Mouse (Mus musculus) stomach, postnatal 0 days (tissue): ENCODE data around the gene Flg. TPM values are rescaled to one million over a fixed set of nuclear protein-coding genes. Genes with fewer than 3 reads are reported as not detected.
A peak's percentile ranks its signal among the peaks of the same experiment; 100 is the strongest.

Source experiments
- ATAC-seq: fragments of 200-750 bp; cut with Nextera tagmentation; 2 replicates; pipeline ENCODE4 v1.8.0; 2017; ENCODE audit not compliant: low FRiP score, low TSS enrichment
- DNase-seq: peaks from one replicate; pipeline ENCODE4 v3.0.0-alpha.2; 2016; ENCODE audit warnings: low spot score
- H3K27ac ChIP-seq: fragments of 300-500 bp; sonication (generic); replicated peaks from 2 replicates; pipeline ENCODE4 v1.5.1; 2014; ENCODE audit warnings: mild to moderate bottlenecking, control low read depth
- H3K27me3 ChIP-seq: fragments of 300-500 bp; sonication (generic); 2 replicates; pipeline ENCODE4 v1.6.1; 2014; ENCODE audit warnings: low read length; ENCODE audit not compliant: control insufficient read depth, insufficient read depth
- H3K36me3 ChIP-seq: fragments of 300-500 bp; sonication (generic); 2 replicates; pipeline ENCODE4 v1.6.1; 2014; ENCODE audit warnings: low read length, mixed read lengths; ENCODE audit not compliant: control insufficient read depth, insufficient read depth
- H3K4me1 ChIP-seq: fragments of 300-500 bp; sonication (generic); replicated peaks from 2 replicates; pipeline ENCODE4 v1.6.1; 2014; ENCODE audit warnings: antibody characterized with exemption; ENCODE audit not compliant: control insufficient read depth, insufficient read depth
- H3K4me2 ChIP-seq: fragments of 300-500 bp; sonication (generic); replicated peaks from 2 replicates; pipeline ENCODE4 v1.6.1; 2014; ENCODE audit warnings: low read depth, mild to moderate bottlenecking, control low read depth, moderate library complexity
- H3K4me3 ChIP-seq: fragments of 300-500 bp; sonication (generic); 2 replicates; pipeline ENCODE4 v1.5.1; 2014; ENCODE audit warnings: low read depth, low read length, control low read depth
- H3K9ac ChIP-seq: fragments of 300-500 bp; sonication (generic); 2 replicates; pipeline ENCODE4 v1.6.1; 2014; ENCODE audit warnings: mild to moderate bottlenecking, low read length, control low read depth, mixed read lengths
- H3K9me3 ChIP-seq: fragments of 300-500 bp; sonication (generic); 2 replicates; pipeline ENCODE4 v1.6.1; 2016; ENCODE audit warnings: low read length; ENCODE audit not compliant: control insufficient read depth
- CTCF ChIP-seq: IDR thresholded peaks from 2 replicates; pipeline ENCODE4 v1.5.1; 2016; ENCODE audit warnings: antibody characterized with exemption, low read depth, mild to moderate bottlenecking, moderate library complexity
- EP300 ChIP-seq: optimal IDR thresholded peaks from 2 replicates; pipeline ENCODE3; 2016; ENCODE audit warnings: antibody characterized with exemption
- WGBS: fragments of 180-500 bp; shearing (Covaris S2); extraction: QIAGEN DNeasy Blood & Tissue Kit; methylation state at CpG from one replicate; pipeline ENCODE4 v1.1.7; 2014; 5-methylcytosine and 5-hydroxymethylcytosine counted together
- polyA plus RNA-seq: library from polyadenylated mRNA; unstranded; fragments of >200 nt; fragmentation: Nextera tagmentation; extraction: Ambion mirVana; gene quantifications from 2 replicates; pipeline ENCODE4 v1.2.1, GENCODE M21; 2015

Flg gene
- 551 and 597 TPM in 2 replicates for polyA plus RNA-seq

DNA sequence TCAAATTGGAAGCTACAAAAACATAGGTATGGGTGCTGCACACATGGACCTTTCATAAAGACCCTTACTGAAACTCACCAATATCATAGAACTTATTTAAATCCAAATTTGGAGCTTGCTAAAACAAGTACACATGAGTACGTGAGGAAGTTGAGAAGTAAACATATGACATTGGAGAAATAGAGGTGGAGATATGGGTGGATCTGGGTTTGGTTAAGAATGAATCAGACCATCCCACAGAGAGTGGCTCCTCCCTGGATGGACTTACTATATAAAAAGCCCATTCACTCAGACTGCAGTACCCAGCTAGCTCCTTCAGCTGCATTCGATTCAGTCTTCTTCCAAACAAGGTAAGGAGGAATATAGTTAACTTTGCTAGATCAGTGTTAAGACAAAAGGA, at the start of gene Flg:
Gene Flg (plus strand): TSS at position 301 of the 400 bp plus-strand sequence.
- no peaks in the 10 kb centered on the region for H3K36me3 ChIP-seq
- no peaks in the 10 kb centered on the region for H3K9me3 ChIP-seq
- no peak for TF ChIP-seq EP300
- no peak for TF ChIP-seq CTCF
- H3K27ac ChIP-seq, result no peak within 1 kb of the TSS
- no peak within 1 kb of the TSS for H3K9ac ChIP-seq
- DNase-seq, result no peak
- no peaks in the 10 kb centered on the region for H3K4me1 ChIP-seq
- 65% methylated on average over 2 of the region's 2 CpGs for WGBS
- no peak for ATAC-seq
- H3K4me2 ChIP-seq, result no peak within 1 kb of the TSS
- H3K4me3 ChIP-seq, result no peak within 1 kb of the TSS
- no peaks in the 10 kb centered on the region for H3K27me3 ChIP-seq

DNA sequence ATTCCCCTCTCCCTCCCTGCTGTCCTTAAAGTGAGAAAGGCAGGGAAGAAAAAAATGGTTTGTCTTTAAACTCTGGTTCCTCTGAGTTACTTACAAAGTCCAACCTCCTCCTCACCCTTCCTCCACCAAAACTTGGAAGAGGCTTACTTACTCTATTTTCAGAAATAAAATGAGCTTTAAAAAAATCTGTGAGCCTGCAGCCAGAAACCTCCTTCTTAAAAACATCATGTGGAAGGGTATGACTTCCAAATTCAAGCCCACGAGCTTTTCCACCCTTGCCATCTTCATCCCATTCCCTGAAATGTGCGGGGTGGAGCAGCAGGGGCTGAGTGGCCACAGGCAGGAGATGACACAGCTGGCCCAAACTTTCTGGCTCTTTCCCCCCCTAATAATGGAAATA, 24.2 kb downstream of the Flg start:
- WGBS, result 69% methylated on average over 2 of the region's 2 CpGs
- ATAC-seq (no peak), DNase-seq (no peak)
- Histone ChIP-seq H3K27ac (no peak overlapping the region), H3K9me3 (no peaks in the 10 kb centered on the region), H3K36me3 (no peaks in the 10 kb centered on the region), H3K27me3 (no peaks in the 10 kb centered on the region), H3K4me1 (no peaks in the 10 kb centered on the region), H3K4me3 (no peak overlapping the region), H3K9ac (no peak overlapping the region), H3K4me2 (no peak overlapping the region)
- no peak for TF ChIP-seq EP300
- TF ChIP-seq CTCF, result no peak

DNA sequence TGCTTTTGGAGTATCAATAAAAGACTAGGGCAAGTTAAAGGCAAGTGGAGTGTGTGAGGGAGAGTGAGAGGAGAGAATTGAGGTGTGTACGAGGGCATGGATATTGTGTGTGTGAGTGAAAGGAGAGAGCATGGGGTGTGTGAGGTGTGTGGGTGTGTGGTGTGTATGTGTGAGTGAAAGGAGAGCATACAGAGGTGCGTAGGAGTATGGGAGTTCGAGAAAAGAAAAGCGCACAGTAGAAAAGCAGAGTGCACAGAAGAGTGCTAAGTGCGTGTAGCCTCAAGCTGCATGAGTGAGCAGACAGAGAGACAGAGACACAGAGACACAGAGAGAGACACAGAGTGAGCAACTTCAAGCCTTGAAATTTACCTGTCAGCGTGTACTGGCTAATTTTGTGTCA, 26.5 kb downstream of the Flg start:
- Histone ChIP-seq H3K36me3 (no peaks in the 10 kb centered on the region), H3K27ac (no peak overlapping the region), H3K4me1 (no peaks in the 10 kb centered on the region), H3K27me3 (no peaks in the 10 kb centered on the region), H3K4me2 (no peak overlapping the region), H3K9me3 (no peaks in the 10 kb centered on the region), H3K9ac (no peak overlapping the region), H3K4me3 (no peak overlapping the region)
- 76% methylated on average over 6 of the region's 6 CpGs for WGBS
- ATAC-seq (no peak), DNase-seq (no peak)
- TF ChIP-seq EP300 (no peak), CTCF (no peak)

DNA sequence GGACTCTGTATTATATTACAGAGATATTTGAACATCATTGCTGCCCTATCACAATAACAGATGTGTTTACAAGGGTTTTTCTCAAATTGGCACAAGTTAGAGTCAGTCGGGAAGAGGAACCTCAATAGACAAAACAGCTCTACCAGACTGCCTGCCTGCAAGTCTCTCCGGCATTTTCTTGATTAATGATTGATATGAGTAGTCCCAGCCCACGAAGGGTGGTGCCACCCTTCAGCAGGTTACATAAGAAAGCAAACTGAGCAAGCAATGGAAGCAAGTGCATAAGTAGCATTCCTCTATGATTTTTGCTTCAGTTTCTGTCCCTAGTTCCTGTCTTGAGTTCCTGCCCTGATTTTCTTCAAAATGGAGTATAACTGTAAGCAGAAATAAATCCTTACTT, 28.6 kb downstream of the Flg start:
- Histone ChIP-seq H3K36me3 (no peaks in the 10 kb centered on the region), H3K27ac (no peak overlapping the region), H3K4me2 (no peak overlapping the region), H3K9me3 (no peaks in the 10 kb centered on the region), H3K4me3 (no peak overlapping the region), H3K9ac (no peak overlapping the region), H3K27me3 (no peaks in the 10 kb centered on the region), H3K4me1 (no peaks in the 10 kb centered on the region)
- WGBS, result 43% methylated on average over 3 of the region's 3 CpGs
- DNase-seq (no peak), ATAC-seq (no peak)
- TF ChIP-seq CTCF, result no peak
- no peak for TF ChIP-seq EP300

DNA sequence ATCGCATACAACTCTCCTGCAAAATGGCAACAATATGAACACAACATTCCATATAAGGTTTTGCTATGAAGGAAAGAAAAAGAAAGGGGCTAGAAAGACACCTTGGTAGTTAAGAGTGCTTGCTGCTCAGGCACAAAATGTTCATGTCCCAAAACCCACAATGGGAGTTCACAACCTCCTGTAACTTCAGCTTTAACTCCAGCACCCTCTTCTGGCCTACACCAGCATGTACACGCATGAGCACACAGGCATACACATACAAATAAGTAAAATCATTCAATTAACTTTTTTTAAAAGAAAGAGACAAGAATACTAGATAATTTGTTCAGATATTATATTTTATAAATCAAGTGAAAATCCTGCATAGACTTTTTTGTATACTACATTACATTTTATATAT, 32.8 kb downstream of the Flg start:
- Histone ChIP-seq H3K27ac (no peak overlapping the region), H3K4me2 (no peak overlapping the region), H3K36me3 (no peaks in the 10 kb centered on the region), H3K4me1 (no peaks in the 10 kb centered on the region), H3K4me3 (no peak overlapping the region), H3K9me3 (no peaks in the 10 kb centered on the region), H3K27me3 (no peaks in the 10 kb centered on the region), H3K9ac (no peak overlapping the region)
- ATAC-seq (no peak), DNase-seq (no peak)
- WGBS, result 85% methylated on average over 2 of the region's 2 CpGs
- peak; percentile 67 for TF ChIP-seq CTCF
- no peak for TF ChIP-seq EP300

DNA sequence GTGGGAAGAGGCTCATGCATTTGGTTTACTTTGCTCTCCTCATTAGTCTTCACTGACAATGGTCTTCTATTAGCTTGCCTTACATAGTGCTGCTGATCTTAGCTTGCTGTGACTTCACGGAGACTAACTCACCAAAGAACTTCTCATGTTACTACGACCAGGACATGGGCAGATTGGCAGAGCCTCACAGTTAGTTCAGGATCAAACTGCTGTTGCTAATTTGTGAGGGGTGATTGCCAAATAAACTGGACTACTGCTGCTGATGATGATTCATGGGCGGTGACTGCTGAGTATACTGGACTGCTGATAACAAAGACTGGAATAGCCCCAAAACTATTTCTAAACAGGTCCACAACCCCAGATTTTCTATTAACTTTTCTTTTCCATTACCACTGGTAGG, 38.0 kb downstream of the Flg start:
- 62% methylated on average over 3 of the region's 3 CpGs for WGBS
- no peak for ATAC-seq
- TF ChIP-seq CTCF, result no peak
- no peak for TF ChIP-seq EP300
- Histone ChIP-seq H3K27me3 (no peaks in the 10 kb centered on the region), H3K4me2 (no peak overlapping the region), H3K4me3 (no peak overlapping the region), H3K27ac (no peak overlapping the region), H3K4me1 (no peaks in the 10 kb centered on the region), H3K36me3 (no peaks in the 10 kb centered on the region), H3K9ac (no peak overlapping the region), H3K9me3 (no peaks in the 10 kb centered on the region)
- DNase-seq, result no peak
